Mouse (Mus musculus): ENCODE measurements around the gene Aaas. TPM values are rescaled to one million over a fixed set of nuclear protein-coding genes. Genes with fewer than 3 reads are reported as not detected.

Aaas gene
- 55.9 and 67.0 TPM in 2 replicates for polyA plus RNA-seq (2015; fragmentation: Nextera tagmentation; extraction: Ambion mirVana)

DNA sequence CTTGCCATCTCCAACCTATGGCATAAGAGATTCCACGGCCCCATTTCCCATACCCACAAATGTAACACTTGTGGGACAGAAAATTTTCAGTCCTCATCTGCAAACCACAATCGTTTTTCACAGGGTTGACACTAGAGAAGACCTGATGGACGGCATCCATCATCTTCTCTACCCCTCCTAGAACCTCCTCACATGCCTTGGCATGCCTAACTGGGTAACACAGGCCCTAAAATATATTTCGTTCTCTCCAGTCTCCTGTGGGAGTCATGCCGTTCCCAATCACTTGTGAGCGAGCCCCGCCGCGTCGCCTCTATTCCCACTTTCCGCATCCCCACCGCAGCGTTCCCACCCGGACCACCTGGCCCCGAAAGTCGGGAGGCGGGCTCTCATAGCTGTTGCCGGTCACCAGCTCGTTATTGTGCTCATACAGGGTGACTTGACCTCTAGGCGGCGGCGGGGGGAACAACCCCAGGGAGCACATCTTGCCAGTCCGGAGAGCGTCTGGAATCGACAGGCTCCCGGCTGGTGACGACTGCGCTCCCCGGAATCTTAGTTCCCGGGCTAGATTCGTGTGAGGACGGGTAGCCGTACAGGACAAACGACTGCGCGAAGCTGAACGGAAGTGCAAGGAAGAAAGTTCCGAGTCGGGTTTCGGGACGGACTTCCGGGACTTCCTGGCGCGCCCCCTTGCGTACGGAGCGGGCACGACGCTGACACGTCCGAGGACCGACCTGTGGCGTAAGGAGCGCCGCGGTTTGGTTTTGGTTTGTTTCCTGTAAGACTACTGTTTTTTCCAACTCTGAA, at the start of gene Aaas:
Gene Aaas (minus strand): TSS at position 634 of the 804 bp plus-strand sequence.
- Histone ChIP-seq H3K27me3 (replicated peaks) (no peaks in the 10 kb centered on the region), H3K9me3 (no peaks in the 10 kb centered on the region), H3K27ac (peak within 1 kb of the TSS; percentile 77), H3K4me2 (peak within 1 kb of the TSS; percentile 76), H3K4me3 (replicated peaks) (peak within 1 kb of the TSS; percentile 80), H3K36me3 (peaks cover 12% of the 10 kb centered on the region), H3K4me1 (peaks cover 11% of the 10 kb centered on the region), H3K9ac (peak within 1 kb of the TSS; percentile 82)
- ATAC-seq (ENCODE audit: insufficient read depth, low FRiP score, low read depth) = peak; percentile 89
- under 1% methylated on average over 56 of the region's 56 CpGs for WGBS

DNA sequence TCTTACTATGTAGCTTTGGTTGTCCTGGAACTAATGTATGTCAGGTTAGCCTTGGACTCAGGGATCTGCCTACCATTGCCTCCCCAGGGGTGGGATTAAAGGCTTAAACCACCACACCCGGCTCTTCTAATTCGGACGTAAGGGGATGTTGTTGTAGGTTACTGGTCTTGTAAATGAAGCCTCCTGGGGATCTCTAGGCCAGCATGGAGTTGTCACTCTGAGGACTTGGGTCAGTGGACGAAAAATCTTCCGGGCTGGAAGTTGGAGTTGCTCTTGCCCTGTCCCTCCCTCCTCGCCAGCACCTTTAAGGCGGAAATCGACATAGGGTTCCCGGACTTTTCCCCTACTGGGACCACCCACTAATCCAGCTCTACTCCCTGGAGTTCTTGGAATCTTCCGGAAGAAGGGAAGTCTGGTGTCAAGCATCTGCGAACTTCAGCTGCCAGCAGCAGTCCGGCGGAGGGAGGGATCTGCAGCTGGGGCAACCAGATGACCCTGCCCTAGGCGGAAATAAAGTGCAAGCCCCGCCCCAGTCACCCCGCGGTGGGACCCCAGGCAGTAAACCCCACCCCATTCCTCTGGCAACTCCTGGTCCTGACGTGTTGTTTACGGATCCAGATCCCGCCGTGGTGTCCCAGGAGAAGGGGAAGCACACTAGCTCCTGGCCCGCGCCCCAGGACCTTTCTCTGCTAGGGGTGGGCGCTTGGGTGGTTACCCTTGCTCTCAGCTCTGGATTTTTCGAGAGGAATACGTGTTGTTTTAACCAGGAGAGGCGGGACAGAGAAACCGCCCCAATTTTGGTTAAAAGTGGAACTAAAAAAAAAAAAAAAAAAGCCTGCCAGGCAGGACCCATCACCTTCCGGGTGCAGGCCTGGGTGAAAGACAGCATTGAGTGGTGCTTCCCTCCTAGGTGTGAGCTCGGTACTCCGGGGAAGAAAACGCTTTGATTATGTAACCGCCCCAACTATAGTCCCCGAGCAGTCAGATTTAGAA, 49.0 kb upstream of the Aaas start:
- Histone ChIP-seq H3K36me3 (no peaks in the 10 kb centered on the region), H3K27me3 (replicated peaks) (no peaks in the 10 kb centered on the region), H3K27ac (peak overlapping the region; percentile 96), H3K9ac (peak overlapping the region; percentile 22; the same call in 1 of the 2 replicates), H3K4me1 (peaks cover 10% of the 10 kb centered on the region; the same call in 1 of the 2 replicates), H3K9me3 (no peaks in the 10 kb centered on the region), H3K4me2 (peak overlapping the region; percentile 65), H3K4me3 (replicated peaks) (peak overlapping the region; percentile 46)
- WGBS = 2% methylated on average over 34 of the region's 34 CpGs
- ATAC-seq (ENCODE audit: insufficient read depth, low FRiP score, low read depth) = peak; percentile 83

GRCm38 (mm10) chr15:102398629-102399028, 48.1 kb upstream of the Aaas start:
- no peak for ATAC-seq (ENCODE audit: insufficient read depth, low FRiP score, low read depth)
- Histone ChIP-seq H3K9me3 (no peaks in the 10 kb centered on the region), H3K36me3 (no peaks in the 10 kb centered on the region), H3K27me3 (replicated peaks) (no peaks in the 10 kb centered on the region), H3K4me3 (replicated peaks) (peak overlapping the region; percentile 46; the same call in 1 of the 2 replicates), H3K4me2 (peak overlapping the region; percentile 65), H3K9ac (no peak overlapping the region), H3K4me1 (peaks cover 14% of the 10 kb centered on the region; the same call in 1 of the 2 replicates), H3K27ac (peak overlapping the region; percentile 96)
- WGBS = 43% methylated on average over 5 of the region's 5 CpGs

- peak; percentile 76 for ATAC-seq (ENCODE audit: insufficient read depth, low FRiP score, low read depth)
- Histone ChIP-seq H3K9me3 (no peaks in the 10 kb centered on the region), H3K27me3 (replicated peaks) (no peaks in the 10 kb centered on the region), H3K4me3 (replicated peaks) (no peak overlapping the region), H3K27ac (peak overlapping the region; percentile 71), H3K4me2 (no peak overlapping the region), H3K4me1 (peaks cover 14% of the 10 kb centered on the region; the same call in 1 of the 2 replicates), H3K9ac (no peak overlapping the region), H3K36me3 (no peaks in the 10 kb centered on the region)
- WGBS = 19% methylated on average over 3 of the region's 3 CpGs
Observed at GRCm38 (mm10) chr15:102395061-102395460, 44.5 kb upstream of the Aaas start.

DNA sequence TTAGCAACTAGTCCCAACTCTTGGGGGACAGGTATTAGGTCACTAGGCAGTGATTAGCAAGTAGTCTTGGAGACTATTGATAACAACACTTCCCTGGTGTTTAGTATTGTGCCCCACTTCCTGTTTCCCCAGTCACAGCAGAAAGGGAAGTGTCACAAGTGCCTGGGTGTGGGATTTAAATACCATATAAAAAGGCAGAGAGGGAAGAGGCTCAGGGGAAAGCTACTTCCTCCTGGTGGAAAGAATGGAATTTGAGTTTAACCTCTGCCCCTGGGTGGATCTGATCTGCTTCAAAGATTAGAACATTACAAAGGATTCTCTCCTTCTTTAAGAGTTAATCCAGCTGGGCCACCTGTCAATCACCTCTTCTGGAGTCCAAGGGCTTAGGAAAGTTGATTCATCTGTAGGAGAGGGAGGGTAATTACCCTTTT, 43.0 kb upstream of the Aaas start:
- peak overlapping the region; percentile 80 for H3K27ac ChIP-seq
- H3K9me3 ChIP-seq = no peaks in the 10 kb centered on the region
- 0 out of 2 replicates have a peak, but pooled peaks have one; percentile 12 for ATAC-seq (ENCODE audit: insufficient read depth, low FRiP score, low read depth)
- no peak overlapping the region for H3K4me2 ChIP-seq
- no peak overlapping the region for H3K4me3 ChIP-seq (replicated peaks)
- no peaks in the 10 kb centered on the region for H3K36me3 ChIP-seq
- H3K4me1 ChIP-seq = peaks cover 8% of the 10 kb centered on the region; the same call in 1 of the 2 replicates
- H3K27me3 ChIP-seq (replicated peaks) = no peaks in the 10 kb centered on the region
- no peak overlapping the region for H3K9ac ChIP-seq

DNA sequence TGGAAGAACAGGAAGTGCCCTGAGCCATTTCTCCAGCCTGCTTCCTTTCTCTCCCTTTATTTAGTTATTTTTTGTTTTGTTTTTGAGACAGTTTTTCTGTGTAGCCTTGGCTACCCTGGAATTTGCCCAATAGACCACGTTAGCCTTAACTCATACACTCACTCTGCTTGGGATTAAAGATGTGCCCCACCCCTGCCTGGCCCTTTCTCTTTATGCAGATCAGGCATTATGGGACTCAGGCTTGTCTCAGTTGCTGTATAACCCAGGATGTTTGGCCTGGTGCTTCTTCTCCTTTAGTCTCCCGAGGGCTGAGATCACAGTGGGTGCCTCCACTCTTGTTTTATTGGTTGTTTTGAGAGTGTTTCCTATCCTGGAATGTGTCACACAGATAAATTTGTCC, 41.9 kb upstream of the Aaas start:
- peaks cover 8% of the 10 kb centered on the region; the same call in 1 of the 2 replicates for H3K4me1 ChIP-seq
- no peaks in the 10 kb centered on the region for H3K9me3 ChIP-seq
- no peaks in the 10 kb centered on the region for H3K27me3 ChIP-seq (replicated peaks)
- no peak overlapping the region for H3K4me2 ChIP-seq
- H3K9ac ChIP-seq = no peak overlapping the region
- no peak for ATAC-seq (ENCODE audit: insufficient read depth, low FRiP score, low read depth)
- no peak overlapping the region for H3K4me3 ChIP-seq (replicated peaks)
- WGBS = 40% methylated on average over 2 of the region's 2 CpGs
- H3K27ac ChIP-seq = peak overlapping the region; percentile 7; the same call in 1 of the 2 replicates
- no peaks in the 10 kb centered on the region for H3K36me3 ChIP-seq

DNA sequence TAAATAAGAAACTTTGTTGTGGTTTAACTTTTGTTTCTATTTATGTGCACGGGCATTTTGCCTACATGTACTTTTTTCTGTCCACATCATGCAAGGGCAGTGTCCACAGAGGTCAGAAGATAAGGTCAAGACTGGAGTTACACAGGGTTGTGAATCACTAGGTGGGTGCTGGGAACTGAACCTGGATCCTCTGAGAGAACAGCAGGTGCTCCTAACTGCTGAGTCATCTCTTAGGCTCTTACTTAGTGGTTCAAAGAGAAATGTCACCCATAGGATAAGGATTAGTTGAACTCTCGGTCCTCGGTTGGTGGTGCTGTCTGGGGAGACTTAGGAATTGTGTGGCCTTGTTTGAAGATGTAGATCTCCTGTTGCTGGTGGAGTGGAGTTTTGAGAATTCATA, 38.4 kb upstream of the Aaas start:
- 78% methylated on average over 3 of the region's 3 CpGs for WGBS
- Histone ChIP-seq H3K4me2 (no peak overlapping the region), H3K4me1 (peaks cover 1% of the 10 kb centered on the region; the same call in 1 of the 2 replicates), H3K4me3 (replicated peaks) (no peak overlapping the region), H3K36me3 (no peaks in the 10 kb centered on the region), H3K9ac (no peak overlapping the region), H3K27me3 (replicated peaks) (no peaks in the 10 kb centered on the region), H3K27ac (no peak overlapping the region), H3K9me3 (no peaks in the 10 kb centered on the region)
- ATAC-seq (ENCODE audit: insufficient read depth, low FRiP score, low read depth) = no peak

GRCm38 (mm10) chr15:102386640-102387039, 36.1 kb upstream of the Aaas start:
- H3K27ac ChIP-seq = no peak overlapping the region
- H3K9ac ChIP-seq = no peak overlapping the region
- no peaks in the 10 kb centered on the region for H3K4me1 ChIP-seq
- no peak for ATAC-seq (ENCODE audit: insufficient read depth, low FRiP score, low read depth)
- H3K4me2 ChIP-seq = no peak overlapping the region
- no peaks in the 10 kb centered on the region for H3K36me3 ChIP-seq
- no peaks in the 10 kb centered on the region for H3K27me3 ChIP-seq (replicated peaks)
- H3K4me3 ChIP-seq (replicated peaks) = no peak overlapping the region
- H3K9me3 ChIP-seq = no peaks in the 10 kb centered on the region
- WGBS = 48% methylated on average over 9 of the region's 9 CpGs

DNA sequence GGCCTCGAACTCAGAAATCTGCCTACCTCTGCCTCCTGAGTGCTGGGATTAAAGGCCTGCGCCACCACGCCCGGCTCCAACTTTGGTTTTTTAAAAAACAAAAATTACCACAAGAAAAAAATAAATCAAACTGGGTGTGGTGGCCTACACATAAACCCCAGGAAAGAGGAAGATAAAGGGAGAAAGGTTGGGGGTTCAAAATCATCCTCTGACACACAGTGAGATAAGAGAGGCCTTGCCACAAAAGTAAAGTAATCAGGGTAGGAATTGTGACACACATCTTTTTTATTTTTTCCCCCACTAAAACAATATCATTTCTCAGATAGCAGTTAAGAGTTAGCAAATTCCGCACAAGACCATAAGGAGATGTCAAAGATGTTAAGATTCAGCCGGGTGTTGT, 33.1 kb upstream of the Aaas start:
- no peaks in the 10 kb centered on the region for H3K4me1 ChIP-seq
- H3K27me3 ChIP-seq (replicated peaks) = no peaks in the 10 kb centered on the region
- no peaks in the 10 kb centered on the region for H3K9me3 ChIP-seq
- no peak overlapping the region for H3K4me2 ChIP-seq
- H3K9ac ChIP-seq = no peak overlapping the region
- no peak for ATAC-seq (ENCODE audit: insufficient read depth, low FRiP score, low read depth)
- H3K27ac ChIP-seq = no peak overlapping the region
- H3K36me3 ChIP-seq = no peaks in the 10 kb centered on the region
- no peak overlapping the region for H3K4me3 ChIP-seq (replicated peaks)
- 81% methylated on average over 6 of the region's 6 CpGs for WGBS

DNA sequence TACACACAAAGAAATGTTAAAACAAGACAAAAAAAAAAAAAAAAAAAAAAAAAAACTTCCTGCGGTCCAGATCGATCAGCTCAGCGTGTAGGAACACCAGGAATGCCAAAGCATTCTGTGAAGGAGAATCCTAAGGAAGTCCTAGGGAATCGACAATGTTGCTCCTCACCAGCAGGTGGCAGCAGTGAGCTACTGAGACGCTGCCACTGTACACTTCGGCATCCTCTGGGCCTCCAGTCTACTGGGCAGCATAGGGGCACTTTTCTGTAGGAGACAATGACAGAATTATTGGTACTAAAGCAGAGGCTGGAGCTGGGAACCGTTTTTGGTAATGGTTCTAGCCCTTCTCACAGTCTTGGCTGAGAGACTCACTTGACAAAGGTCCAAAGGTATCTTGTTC, 31.0 kb upstream of the Aaas start:
- H3K27me3 ChIP-seq (replicated peaks) = no peaks in the 10 kb centered on the region

GRCm38 (mm10) chr15:102377810-102378262, 27.3 kb upstream of the Aaas start:
- H3K9ac ChIP-seq = no peak overlapping the region
- H3K4me3 ChIP-seq (replicated peaks) = 0 out of 2 replicates have a peak overlapping the region, but pooled peaks have one; percentile 60

More for the DNA sequence above, 31.0 kb upstream of the Aaas start:
- Histone ChIP-seq H3K36me3 (no peaks in the 10 kb centered on the region), H3K4me1 (peaks cover 10% of the 10 kb centered on the region), H3K4me3 (replicated peaks) (no peak overlapping the region), H3K9me3 (no peaks in the 10 kb centered on the region), H3K9ac (no peak overlapping the region), H3K27ac (no peak overlapping the region), H3K4me2 (no peak overlapping the region)
- ATAC-seq (ENCODE audit: insufficient read depth, low FRiP score, low read depth) = peak; percentile 53; the same call in 1 of the 2 replicates
- 2% methylated on average over 7 of the region's 7 CpGs for WGBS

More at GRCm38 (mm10) chr15:102377810-102378262, 27.3 kb upstream of the Aaas start:
- Histone ChIP-seq H3K36me3 (no peaks in the 10 kb centered on the region), H3K4me2 (peak overlapping the region; percentile 96), H3K27me3 (replicated peaks) (no peaks in the 10 kb centered on the region), H3K4me1 (peaks cover 10% of the 10 kb centered on the region), H3K9me3 (no peaks in the 10 kb centered on the region), H3K27ac (peak overlapping the region; percentile 65)
- 9% methylated on average over 10 of the region's 10 CpGs for WGBS
- ATAC-seq (ENCODE audit: insufficient read depth, low FRiP score, low read depth) = no peak

All from stomach, embryonic 15.5 days (tissue).